Mouse (Mus musculus) spleen, adult 18-20 months (tissue): ENCODE data around the gene Ipo13.
A peak's percentile ranks its signal among the peaks of the same experiment; 100 is the strongest.

Experiments
- DNase-seq, 2 experiments: peaks; one replicate each; pipeline ENCODE4 v3.0.0; 2022; ENCODE audit warnings: mixed read lengths in 2 of 2

The Ipo13 gene

DNA sequence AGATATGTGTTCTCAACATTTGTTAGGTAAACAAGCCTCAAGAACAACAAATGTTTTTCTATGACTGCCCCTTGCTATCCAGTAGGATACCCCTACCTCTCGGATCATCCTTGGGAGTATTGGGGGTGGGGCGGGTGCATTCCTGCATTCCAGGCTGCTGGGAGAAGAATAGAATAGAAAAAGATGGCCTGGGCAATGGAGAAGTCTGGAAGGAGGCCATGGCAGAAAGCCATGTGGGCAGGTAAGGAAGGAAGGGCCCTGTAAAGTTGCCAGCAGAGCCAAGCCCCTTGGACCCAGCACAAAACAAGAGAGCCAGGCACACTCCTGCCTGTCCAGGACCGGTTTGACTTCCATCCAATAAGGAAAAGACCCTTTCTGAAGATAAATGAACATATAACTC, 1.4 kb downstream of the Ipo13 start:
- no peak for DNase-seq

DNA sequence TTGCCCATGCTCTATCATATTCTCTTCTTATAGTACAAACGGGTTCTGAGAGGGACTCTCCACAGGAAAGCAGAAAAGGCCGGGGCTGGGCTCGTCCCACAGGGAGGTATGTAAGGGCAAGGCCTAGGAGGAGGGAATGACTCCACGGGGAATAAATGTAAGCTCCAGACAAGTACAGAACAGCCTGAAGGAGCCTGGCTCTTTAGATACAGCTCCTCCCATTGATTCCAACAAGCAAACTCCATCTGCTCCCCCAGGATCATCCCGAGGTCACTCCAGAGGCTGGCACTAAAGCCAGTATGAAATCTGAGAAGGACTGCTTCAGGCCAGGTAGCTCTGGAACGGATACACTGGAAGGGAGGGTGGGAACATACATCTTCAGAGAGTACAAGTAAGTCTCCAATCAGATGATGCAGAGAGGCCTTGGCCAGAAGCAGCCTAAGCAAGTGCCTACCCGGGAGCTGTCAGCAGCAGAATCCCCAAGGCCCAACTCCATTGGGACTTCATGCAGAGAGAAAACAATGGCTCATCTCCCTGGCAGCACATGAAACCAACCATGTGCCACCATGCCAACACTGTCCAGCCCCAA, 2.0 kb downstream of the Ipo13 start:
- DNase-seq: no peak

GRCm38 (mm10) chr4:117912131-117912561, 2.7 kb downstream of the Ipo13 start:
- DNase-seq: no peak

DNA sequence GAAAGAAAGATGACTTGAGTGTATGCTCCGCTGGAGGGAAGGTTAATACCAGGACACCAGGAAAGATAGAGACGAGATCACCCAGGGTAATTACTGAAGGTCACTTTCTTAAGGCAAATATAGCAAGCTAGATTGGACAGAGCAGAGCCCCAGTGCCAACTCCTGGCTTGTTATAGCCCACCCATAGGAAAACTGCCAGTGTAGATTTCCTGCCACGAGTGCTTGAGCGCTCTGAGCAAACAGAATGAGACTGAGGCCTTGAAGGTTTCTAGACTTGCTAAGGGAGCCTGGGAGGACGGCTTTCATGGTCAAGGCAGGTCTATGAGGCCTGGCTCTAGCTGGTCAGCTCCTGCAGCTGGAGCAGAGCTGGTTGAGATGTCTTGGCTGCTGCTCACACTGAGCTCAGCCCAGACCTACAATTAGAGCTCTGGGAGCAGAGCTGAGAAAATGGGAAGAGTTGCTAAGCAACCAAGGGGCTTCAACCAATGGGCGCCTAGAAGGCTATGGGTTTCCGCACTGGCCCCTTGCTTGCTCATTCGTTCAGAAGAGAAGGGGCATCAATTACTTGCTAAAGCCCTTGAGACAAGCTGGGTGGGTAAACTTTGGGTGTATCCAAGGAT, 5.9 kb downstream of the Ipo13 start:
- no peak for DNase-seq

DNA sequence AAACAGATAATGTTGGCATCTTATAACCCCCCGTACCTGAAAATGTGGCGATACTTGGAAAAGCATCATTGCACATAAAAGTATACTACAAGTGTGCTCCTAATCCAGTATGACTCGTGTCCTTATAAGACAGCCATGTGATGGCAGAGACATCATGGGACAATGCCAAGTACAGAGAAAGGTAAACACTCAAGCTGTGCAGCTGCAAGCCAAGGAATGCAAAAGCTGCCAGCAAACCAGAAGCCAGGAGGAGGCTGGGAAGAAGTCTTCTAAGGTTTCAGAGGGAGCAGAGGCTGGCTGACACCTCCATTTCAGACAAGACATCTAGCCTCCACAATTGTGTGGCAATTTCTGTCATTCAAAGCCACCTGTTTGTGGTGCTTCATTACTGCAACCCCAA, 8.6 kb downstream of the Ipo13 start:
- DNase-seq: no peak

DNA sequence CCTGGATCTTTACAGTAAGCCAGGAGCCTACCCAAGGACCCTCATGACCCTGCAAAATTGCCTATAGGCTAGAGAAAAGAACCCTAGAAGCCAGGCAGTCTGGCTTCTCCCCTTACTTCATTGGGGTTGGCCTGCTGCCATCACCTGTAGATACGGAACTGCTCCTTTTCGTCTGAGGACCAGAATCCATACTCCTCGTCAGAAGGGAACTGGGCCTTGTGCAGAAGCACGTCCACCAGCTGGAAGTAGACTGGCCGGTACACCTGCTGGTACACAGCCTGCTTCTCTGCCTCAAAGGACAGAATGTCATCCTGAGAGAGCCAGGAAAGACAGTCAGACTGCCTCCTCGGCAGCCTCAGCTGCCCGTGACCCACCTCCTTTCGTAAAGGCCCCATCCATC, 10.0 kb downstream of the Ipo13 start:
- no peak for DNase-seq

GRCm38 (mm10) chr4:117904094-117904493, 10.7 kb downstream of the Ipo13 start:
- no peak for DNase-seq

- no peak for DNase-seq
Measured at GRCm38 (mm10) chr4:117898111-117898510, 16.7 kb downstream of the Ipo13 start.

DNA sequence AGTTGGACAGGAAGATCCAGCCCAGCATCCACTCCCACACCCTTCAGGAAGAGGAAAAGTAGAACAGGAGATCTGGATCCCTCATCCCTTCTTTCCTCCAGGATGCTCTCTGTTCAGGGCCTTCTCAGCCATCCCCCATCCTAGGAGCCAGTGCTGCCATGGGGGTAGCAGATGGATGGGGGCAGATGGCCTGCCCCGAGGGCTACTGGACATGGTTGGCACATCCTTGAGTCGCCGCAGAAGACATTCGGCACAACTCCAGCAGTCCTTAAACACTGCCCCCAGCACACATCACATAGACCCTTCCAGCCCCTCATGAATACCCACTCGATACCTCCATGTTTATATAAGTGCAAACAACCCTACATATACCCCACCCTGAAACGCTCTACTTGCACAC, 18.8 kb downstream of the Ipo13 start:
- DNase-seq: no peak

GRCm38 (mm10) chr4:117895339-117895738, 19.5 kb downstream of the Ipo13 start:
- DNase-seq: no peak

DNA sequence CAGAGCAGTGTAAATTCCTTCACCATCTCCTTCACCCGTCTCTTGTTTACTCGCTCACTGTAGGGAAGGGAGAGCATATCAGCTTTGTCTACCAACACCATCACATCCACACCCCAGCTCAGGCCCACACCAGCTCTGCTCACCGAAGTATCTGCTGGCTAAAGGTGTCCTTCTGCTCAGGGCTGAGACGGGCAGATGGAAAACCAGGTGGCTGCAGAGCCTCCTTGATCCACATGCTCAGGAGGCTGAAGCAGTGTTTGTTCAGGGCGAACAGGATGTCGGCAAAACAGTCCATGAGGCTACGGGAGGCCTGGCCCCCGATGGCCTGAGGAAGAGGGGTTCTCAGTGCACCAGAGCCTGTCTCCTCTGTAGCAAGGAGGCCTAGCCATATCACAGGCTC, 20.2 kb downstream of the Ipo13 start:
- DNase-seq: no peak

DNA sequence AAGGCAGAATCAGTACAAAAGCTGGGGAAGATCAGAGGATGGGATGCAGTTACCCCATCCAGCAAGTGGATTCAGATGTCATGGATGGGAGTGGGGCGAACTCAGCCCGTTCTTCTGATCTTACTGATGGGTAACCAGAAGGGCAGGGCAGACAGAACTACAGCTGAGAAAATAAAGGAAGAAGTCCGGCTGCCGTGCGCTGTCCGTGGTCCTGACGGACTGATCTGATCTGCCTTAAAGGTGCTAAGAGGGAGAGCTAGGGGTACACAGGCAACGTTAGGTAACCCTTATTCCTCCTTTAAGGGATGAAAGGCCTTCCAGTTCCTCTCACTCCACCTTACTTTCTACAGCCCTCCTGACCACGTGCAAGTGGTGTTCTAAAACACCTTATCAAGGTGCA, 21.4 kb downstream of the Ipo13 start:
- DNase-seq: peak; percentile 45 to 71

DNA sequence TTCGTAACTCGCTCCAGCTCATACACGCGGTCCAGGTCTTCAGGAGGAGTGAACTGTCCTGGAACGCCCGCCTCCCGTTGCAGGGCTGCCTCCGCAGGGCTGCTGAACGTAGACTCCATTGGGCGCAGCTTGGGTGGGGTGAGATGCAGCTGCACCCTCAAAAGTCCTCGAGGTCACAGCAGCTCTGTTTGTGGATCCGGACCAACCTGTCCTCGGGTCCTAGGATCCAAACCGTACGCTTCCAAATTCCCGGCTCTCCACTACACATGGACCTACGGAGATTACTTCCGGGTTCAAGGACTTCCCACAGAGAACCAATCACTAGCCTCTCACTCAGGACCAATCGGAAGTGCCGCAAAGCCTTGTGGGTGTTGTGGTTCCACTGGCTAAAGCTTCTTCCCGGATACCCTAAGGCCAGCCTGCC, 23.0 kb downstream of the Ipo13 start, which contains the start of gene Dph2:
Dph2 (minus strand) TSS at position 295 of the 424 bp plus-strand sequence.
- peak; percentile 65 to 77 for DNase-seq

DNA sequence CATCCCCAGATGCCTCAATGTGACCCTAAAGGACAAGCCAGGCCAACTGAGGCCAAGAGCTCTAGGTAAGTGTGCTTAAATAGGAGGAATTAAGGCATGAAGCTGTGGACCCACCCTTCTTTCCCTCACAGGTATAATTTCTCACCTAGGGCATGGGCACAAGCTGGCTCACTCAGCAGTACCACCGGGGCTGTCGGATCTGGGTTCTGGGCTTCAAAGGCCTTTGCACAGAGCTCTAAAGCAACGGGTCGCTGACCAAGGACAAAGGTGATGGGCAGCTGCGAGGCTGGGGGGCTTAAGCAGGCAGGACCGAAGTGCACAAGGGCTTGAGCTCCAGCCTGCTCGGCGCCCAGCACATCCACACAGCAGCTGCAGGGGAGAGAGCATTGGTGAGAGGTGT, 24.0 kb downstream of the Ipo13 start:
- no peak for DNase-seq

GRCm38 (mm10) chr4:117890031-117890430, 24.8 kb downstream of the Ipo13 start:
- no peak for DNase-seq

DNA sequence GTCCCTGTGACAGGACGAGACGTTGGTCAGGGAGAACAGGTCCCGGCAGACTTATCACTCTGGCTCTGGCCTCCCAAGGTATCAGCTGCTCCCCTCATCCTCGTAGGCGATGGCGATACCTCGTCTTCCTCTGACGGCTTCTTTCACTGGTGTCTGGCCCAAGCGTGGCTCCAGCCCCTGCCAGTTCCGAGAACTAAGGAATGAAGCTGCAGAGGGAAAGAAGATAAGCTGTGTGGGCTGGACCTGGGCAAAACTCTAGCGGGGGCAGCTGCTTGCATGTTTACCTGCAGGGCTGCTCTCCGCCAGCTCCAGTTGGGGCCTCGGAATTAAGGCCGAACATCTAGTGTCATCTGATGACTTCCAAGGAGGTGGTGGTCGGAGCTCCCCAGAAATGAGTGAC, 25.3 kb downstream of the Ipo13 start:
- no peak for DNase-seq

DNA sequence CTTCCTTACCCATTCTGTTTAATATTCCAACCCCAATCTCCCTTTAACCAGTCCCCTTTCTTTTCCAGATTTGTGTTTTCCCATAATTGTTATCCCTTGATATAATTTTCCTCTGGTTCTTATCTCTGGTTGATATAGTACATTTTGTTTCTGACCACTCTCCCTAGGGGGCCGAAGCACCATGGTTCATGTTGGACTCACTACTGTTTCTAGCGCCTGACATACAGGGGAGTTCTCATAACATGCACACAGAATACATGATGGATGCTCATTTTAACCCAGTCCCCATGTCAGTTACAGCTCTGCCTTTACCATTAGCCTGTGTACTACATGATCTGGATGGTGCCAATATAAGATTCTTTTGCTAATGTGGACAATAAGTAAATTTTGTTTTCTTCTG, 26.9 kb downstream of the Ipo13 start:
- DNase-seq: no peak

DNA sequence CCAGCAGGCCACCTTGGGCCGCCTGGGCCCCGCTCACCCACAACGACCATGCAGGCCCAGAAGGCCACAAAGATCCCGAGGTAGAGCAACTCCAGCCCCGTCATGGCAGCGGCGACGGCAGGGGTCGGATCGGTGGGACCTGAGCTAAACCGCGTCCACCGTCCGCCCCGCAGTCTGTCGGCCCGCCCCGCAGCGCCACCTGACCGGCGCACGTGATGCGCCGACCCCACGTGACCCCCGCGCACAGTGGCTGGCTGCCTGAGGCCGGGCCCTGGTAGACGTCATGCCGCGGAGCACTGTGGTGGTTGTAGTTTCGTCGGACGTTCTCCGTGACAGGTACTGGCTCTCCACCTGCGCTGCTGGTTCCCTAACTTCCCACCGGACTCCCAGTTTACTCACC, 27.7 kb downstream of the Ipo13 start, which contains the start of gene Atp6v0b:
Atp6v0b (minus strand) TSS at position 201 of the 400 bp plus-strand sequence.
- DNase-seq: peak; percentile 87 to 94

DNA sequence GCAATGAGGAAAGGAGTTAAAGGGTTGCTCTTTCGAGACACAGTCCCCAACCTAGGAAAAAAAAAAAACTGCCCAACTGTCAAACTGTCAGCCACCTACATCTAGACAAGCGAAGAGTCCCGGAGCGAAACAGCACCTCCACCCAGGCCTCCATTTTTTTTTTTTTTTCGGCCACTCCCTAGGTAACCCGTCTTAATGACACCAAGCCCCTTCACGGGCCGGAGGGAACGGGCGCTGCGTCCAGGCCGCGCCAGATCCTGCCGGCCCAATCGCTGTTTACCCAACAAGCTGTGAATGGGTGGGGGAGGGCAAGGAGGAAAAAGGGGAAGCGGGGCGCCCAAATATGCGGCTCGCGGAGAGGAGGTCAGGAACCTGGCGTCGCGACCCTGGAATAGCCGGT, 28.2 kb downstream of the Ipo13 start:
- DNase-seq: peak in 1 of 2 experiments; percentile 27

DNA sequence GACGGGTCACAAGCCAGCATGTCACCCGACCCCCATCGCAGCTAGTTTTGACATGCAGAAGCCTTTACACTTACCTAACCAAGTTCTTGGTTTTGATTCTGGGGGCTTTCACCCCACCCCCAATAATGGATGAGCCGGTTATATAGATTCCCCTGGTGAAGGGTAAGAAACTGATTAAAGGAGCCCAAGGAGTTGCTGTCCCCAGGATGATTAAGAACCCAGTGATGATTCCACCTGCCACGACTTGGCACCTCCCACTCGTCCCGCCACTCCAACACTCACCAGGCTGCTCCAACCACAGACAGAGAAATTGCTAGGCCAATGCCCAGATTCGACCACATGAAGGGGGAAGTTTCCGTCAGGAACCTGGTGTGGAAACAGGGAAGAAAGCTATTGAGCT, 28.8 kb downstream of the Ipo13 start:
- DNase-seq: no peak

DNA sequence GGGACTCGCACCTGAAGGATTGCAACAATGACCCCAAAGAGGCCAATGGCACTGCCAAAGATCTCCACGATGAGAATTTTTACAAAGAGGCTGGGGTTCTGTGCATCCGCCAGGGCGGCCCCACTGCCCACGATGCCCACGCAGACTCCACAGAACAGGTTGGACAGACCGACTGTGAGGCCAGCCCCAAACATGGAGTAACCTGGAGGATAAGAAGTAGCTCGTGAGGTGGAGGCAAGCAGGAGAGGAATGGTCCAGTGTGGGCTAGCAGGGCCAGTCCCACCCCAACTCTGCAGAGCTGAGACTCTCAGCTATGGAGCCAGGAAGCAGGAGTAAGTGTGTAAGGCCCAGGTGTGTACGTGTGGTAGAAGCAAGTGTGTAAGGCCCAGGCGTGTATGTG, 29.7 kb downstream of the Ipo13 start:
- no peak for DNase-seq

DNA sequence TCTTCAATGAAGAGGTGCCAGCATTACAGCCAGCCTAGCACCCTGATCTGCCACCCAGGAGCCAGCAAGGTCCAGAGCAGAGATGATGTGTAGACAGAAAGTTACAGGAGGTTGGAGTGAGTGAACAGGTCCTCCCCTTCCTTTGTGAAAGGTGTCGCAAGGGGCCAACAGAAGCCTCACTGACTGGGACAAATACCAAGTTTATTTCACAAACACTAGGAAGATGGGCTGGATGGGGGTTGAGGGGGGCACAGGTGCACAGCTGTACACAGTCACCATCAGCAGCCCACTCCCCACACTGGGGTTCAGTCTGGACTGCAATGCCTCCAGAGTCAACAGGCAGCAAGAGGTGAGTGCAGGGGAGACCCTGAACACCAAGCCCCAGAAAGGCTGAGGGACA, 30.7 kb downstream of the Ipo13 start:
- DNase-seq: no peak

GRCm38 (mm10) chr4:117882701-117883691, 31.8 kb downstream of the Ipo13 start, which contains the start of gene B4galt2:
B4galt2 (minus strand) TSS chr4:117883487.
- no peak for DNase-seq
